Mouse (Mus musculus): ENCODE measurements around the gene Atp2b4. TPM values are rescaled to one million over a fixed set of nuclear protein-coding genes. Genes with fewer than 3 reads are reported as not detected.
A peak's percentile ranks its signal among the peaks of the same experiment; 100 is the strongest.

Gene Atp2b4
- total RNA-seq, 2 experiments from 2014 or later, result 8.6 to 12.9 TPM

- DNase-seq, result no peak
- intact Hi-C loops (cut with DNase I), result no loop called here
Observed at GRCm38 (mm10) chr1:133754317-133754868, 46.4 kb downstream of the Atp2b4 start.

DNA sequence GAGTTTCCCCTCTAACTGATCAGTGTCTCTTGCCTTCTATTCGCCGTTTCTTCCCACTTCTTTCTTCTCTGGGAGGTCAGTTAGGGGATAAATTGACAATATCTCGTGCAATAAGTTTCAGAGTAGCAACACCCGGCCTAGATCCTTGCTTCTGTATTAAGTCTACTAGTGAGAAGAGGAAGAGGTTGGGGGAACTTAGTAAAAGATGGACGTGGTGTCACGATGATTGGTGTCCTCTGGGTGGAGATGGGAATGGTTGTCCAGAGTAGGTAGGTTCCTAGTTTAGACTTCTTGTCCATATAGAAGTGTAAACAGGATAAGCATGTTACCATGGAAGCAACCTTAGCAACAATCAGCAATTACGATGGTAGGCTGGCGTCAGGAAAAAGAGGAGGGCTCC, 47.5 kb downstream of the Atp2b4 start:
- intact Hi-C loops (cut with DNase I), result no loop called here
- DNase-seq, result no peak

DNA sequence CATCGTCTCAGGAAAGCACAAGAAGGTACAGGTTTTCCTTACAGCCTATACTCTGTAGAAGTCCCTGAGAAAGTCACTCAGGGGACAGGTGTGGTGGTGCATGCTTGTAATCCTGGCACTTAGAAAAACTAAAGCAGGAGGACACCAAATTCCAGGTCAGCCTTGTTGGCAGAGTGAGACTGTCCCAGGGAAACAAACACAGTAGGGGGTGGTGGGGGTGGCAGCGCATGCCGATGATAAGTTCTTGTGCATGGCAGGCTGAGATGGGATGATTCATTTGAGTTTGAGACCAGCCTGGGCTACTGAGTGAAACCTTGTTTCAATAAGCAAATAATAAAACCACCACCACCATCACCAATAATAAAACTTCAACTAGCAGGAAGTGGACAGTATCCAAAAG, 49.2 kb downstream of the Atp2b4 start:
- intact Hi-C loops (cut with DNase I), result no loop called here
- DNase-seq, result no peak

- DNase-seq, result no peak
- intact Hi-C loops (cut with DNase I), result no loop called here
Observed at GRCm38 (mm10) chr1:133749954-133750353, 50.9 kb downstream of the Atp2b4 start.

DNA sequence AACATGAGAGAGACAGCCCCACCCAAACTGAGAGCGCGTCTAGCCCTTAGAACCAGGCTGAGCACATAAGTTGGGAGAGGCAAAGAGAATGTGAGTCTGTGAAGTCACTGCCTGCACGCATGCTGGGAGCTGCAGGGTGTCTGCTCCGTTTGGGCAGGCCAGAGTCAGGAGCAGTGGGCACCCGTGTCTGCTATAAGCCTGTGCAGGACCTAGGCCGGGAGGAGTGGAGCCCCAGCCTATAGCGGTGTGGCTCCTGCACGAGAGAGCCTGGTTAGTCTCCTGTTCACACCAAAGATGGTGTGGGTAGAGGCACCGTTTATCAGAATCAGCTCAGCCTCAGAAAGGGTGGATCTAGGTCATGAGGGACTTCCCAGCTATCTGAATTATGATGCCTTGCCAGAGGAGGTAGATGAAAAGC, 55.8 kb downstream of the Atp2b4 start:
- no peak for DNase-seq

GRCm38 (mm10) chr1:133744609-133745008, 56.2 kb downstream of the Atp2b4 start:
- intact Hi-C loops (cut with DNase I), result no loop called here
- DNase-seq, result peak; percentile 68 to 86

More for the DNA sequence above, 55.8 kb downstream of the Atp2b4 start:
- intact Hi-C loops (cut with DNase I), result no loop called here

GRCm38 (mm10) chr1:133742517-133742916, 58.3 kb downstream of the Atp2b4 start:
- no peak for DNase-seq
- intact Hi-C loops (cut with DNase I), result no loop called here

DNA sequence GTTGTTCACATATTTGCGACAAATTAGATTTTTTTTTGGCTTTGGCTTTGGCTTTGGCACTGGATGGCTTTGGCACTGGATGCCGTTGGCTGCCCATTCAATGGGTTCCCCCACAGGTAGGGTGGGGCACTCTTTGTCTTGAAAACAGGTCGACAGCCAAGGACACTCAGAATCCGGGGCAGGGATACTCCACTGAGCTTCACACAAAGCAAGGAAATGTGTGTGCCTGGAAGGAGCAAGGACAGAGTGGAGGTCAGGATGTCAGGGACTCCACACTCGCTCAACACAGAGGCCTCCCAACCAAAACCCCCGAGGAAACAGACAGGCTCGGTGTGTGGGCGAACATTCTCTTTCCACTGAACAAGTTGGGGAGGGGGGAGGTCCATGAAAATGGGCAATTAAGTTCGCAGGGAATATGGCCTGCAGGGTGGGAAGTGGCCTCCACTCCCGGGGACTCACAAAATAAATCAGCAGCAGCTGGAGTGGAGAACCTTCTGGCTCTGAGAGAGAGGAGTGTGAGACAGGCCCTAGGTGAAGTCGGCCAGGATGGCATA, 58.9 kb downstream of the Atp2b4 start:
- no peak for DNase-seq

DNA sequence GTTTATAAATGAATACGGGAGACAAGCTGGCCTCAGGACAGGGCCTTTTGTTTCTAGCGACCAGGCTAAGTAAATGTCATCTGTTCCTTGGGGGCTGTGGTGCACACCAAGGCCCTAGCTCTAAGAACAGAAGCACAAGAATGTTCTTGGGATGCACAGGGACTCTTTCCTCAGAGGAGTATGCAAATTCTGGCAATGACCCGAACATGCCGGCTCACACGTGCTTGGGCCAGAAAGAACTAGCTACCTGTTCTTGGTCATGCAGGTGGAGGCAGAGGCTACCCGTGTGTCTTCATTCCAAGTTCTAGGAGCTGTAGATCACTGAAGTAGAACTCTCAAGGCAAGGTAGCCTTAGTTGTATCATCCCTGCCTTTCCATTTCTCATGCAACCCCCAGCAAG, 59.7 kb downstream of the Atp2b4 start:
- intact Hi-C loops (cut with DNase I), result no loop called here
- DNase-seq, result no peak

More for the DNA sequence above, 58.9 kb downstream of the Atp2b4 start:
- intact Hi-C loops (cut with DNase I), result no loop called here

DNA sequence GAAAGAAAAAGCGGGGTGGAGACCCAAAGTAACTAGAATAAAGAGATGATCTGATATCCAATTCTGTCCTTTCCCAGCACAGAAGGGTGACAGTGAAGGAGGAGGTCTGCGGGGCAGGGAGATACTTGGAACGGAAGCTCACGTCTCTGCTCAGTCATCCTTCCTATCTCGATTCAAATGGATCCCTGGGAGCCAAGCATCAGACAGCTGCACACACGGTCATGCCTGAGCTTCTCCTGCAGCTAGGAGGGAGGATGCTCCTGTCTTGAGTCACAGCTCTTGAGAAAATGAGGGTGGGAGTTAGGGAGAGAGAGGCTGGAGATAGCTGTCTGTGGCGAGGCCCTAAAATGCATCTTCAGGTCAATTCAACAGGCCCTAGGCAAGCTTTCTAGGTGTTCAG, 64.2 kb downstream of the Atp2b4 start:
- intact Hi-C loops (cut with DNase I), result loop anchor here (1.0 to 5.0 kb wide), 2 partner anchors 160 to 311 kb away; no protein-coding TSS in a partner anchor
- DNase-seq, result no peak

DNA sequence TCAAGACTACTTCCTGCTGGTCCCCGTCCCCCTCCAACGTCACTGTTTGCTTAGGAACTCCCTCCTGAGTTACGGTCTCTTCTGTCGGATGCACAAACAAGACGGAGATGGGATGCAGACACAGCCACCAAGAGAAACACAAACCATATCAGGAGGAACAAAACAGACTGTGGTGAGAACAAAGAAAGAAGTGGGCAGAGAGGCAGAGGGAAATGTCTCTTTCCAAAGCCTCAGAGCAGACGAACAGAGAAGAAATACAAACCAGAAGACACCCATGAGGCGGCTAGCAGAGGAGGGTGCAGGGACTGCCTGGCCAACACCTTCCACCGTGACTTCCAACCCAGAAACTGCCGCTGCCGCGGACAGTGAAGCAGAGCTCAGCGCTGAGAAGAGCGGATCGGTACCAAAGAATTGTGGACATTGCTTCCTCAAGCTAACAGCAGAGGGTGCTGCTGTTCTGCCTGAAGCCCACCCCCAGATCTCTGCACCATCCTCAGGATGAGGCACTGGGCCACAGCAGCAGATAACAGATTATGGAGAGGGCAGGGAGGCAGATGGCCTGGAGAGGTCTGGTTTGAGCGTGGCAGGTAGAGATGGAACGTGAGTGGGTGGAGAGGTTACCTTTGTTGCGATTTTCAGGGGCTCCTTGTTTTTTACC, 64.7 kb downstream of the Atp2b4 start:
- intact Hi-C loops (cut with DNase I), result loop anchor here (1.0 to 5.0 kb wide), 2 partner anchors 160 to 311 kb away; no protein-coding TSS in a partner anchor
- DNase-seq, result peak in 1 of 2 experiments; percentile 27

DNA sequence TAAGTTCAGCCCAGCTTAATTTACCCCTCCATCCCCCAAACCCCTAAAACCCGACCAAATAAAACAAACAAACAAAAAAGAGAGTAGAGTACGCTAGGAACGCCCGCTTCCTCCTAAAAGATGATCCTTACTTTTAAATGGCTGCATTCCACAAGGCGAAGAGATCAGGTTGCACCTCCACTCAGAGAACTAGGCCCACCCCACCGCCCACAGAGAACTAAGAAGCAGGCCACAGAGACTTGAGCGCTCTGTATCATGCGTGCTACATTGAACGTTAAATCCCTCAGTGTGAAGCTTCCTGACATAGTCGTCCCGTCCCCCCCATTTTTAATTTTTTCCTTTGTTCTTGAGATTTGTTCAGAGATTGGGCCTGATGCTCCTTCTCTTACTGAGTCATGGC, 68.0 kb downstream of the Atp2b4 start:
- intact Hi-C loops (cut with DNase I), result no loop called here
- no peak for DNase-seq

DNA sequence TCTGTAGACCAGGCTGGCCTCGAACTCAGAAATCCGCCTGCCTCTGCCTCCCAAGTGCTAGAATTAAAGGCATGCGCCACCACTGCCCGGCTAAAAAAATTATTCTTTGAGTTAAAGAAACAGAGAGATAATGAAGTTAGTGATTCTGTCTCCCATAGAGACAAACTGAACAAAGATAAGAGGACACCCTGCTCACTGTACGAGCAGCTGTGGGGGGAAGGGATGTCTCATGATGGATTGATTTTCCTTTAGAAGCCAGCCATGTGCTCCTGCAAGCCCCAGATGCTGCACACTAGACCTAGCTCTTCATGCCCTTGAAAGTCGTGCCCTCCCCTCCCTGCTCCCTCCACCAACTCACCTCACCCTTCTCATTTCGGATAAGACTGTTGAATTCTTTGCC, 72.5 kb downstream of the Atp2b4 start:
- intact Hi-C loops (cut with DNase I), result no loop called here
- no peak for DNase-seq

DNA sequence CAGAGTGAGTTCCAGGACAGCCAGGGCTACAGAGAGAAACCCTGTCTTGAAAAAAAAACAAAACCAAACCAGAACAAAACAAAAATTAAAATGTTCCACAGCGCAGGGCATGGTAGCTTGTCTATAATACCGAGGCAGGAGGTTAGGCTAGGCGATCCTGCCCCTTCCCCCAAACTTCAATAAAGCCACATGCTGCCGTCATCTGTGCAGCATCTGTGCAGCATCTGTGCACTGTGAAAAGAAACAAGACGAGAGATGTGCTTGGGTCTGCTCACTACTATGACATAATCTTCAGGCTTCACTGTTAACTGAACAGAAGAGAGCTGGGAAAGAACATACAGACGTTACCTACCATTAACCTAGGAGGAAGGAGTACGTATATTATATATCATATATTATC, 80.5 kb downstream of the Atp2b4 start:
- no peak for DNase-seq
- intact Hi-C loops (cut with DNase I), result no loop called here

GRCm38 (mm10) chr1:133718786-133719185, 82.1 kb downstream of the Atp2b4 start:
- DNase-seq, result no peak
- intact Hi-C loops (cut with DNase I), result loop anchor here (10.0 kb wide), 1 partner anchor 334 kb away; no protein-coding TSS in a partner anchor

DNA sequence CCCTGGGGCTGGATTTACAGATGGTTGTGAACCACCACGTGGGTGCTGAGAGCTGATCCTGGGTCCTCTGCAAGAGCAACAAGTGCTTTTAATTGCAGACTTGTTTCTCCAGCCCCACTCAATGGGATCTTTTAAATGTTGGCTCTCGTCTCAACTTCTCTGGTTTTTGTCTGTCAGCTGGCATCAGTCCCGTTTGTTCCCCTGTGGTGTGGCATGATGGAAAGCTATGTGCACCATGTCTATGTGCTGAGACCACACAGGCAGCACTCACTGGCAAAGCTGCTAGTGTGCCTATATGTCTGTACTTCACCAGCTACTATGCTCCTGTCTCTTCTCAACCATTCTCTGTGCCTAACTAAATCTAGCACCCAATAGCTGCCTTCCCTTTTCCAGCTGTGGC, 82.5 kb downstream of the Atp2b4 start:
- no peak for DNase-seq
- intact Hi-C loops (cut with DNase I), result loop anchor here (10.0 kb wide), 1 partner anchor 333 kb away; no protein-coding TSS in a partner anchor

DNA sequence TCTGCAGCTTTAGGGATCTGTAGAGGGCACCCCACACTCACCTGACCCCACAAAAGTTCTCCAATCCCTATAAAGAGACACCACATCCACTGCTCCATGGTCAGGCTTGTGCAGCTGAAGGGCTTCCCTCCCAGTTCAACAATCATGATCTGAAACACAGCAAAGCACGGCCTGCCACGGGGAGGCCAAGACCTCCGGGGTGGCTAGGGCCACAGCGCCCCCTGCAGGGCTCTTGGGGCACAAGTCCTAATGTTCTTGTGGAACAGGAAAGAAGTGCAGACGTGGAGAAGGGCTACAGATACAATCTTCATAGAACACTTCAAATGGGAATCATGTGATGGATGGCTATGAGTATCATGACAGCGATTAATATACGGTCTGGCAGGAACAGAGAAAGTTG, 84.4 kb downstream of the Atp2b4 start:
- DNase-seq, result peak; percentile 47 to 61
- intact Hi-C loops (cut with DNase I), result loop anchor here (1.0 to 10.0 kb wide), 2 partner anchors 84 to 332 kb away; no protein-coding TSS in a partner anchor

- DNase-seq, result no peak
Observed at GRCm38 (mm10) chr1:133715191-133715590, 85.7 kb downstream of the Atp2b4 start.

GRCm38 (mm10) chr1:133713009-133713370, 87.9 kb downstream of the Atp2b4 start:
- no peak for DNase-seq
- intact Hi-C loops (cut with DNase I), result loop anchor here (10.0 kb wide), 1 partner anchor 328 kb away; no protein-coding TSS in a partner anchor

More at GRCm38 (mm10) chr1:133715191-133715590, 85.7 kb downstream of the Atp2b4 start:
- intact Hi-C loops (cut with DNase I), result loop anchor here (10.0 kb wide), 1 partner anchor 330 kb away; no protein-coding TSS in a partner anchor

DNA sequence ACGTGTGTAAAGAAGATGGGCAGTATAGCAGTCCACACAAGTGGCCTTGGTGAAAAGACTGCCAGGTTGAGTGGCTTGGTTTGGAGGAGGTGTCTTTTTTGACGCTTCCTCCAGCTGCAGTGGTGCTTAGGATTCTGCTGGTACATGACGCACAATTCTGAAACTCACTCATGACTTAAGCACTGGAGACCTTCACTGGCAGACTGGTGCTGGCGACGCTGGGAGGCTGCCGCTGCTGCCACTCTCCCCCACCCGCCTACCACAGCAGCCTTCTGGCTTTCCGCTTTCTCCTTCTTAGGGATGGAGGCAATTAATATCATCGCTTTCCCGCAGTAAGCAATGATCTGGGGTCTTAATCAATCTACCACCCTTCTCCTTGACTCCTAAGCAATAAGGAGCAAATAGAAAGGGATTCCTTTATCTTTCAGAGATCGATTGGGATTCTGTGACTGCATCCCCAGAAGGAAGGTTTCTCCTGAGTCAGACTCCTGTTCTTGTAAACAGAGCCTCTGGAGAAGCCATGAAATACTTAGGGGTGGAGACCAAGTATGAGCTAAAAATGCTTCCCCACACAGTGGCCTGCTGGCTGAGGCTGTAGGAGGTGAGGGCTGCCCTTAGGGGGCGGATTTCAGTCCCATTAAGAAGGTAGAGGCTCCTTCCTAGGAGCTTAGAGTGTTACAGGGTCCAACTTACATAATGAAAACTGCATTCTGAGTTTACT, 88.4 kb downstream of the Atp2b4 start:
- intact Hi-C loops (cut with DNase I), result loop anchor here (10.0 kb wide), 1 partner anchor 328 kb away; no protein-coding TSS in a partner anchor
- DNase-seq, result no peak

DNA sequence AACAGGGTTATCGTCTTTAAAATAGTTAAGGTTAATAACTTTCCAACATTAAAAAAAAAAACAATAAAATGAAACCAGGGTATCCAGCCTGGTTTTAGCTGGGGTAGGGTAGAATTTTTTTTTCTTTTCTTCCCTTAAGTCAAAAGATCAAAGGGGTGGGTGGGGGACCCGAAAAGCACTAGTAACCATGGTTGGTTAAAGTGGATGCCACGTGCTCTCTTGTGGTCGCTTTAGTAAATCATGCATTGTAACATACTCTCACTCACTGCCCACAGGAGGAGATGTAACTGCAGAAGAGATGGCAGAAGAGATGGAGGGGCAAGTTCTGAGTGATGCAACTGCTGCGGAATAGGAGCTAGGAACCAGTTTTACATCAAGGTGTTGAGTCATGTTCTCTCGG, 89.5 kb downstream of the Atp2b4 start:
- no peak for DNase-seq
- intact Hi-C loops (cut with DNase I), result loop anchor here (10.0 kb wide), 1 partner anchor 327 kb away; no protein-coding TSS in a partner anchor
